Mouse (Mus musculus) liver, embryonic 12.5 days (tissue): ENCODE data around the gene Dis3l2. TPM values are rescaled to one million over a fixed set of nuclear protein-coding genes. Genes with fewer than 3 reads are reported as not detected.
A peak's percentile ranks its signal among the peaks of the same experiment; 100 is the strongest.

Source experiments
- ATAC-seq: fragments of 200-750 bp; cut with Nextera tagmentation; 2 replicates; pipeline ENCODE4 v1.8.0; 2017; ENCODE audit warnings: moderate number of reproducible peaks, mild to moderate bottlenecking, moderate library complexity
- H3K27ac ChIP-seq: fragments of 300-500 bp; sonication (generic); 2 replicates; pipeline ENCODE4 v1.5.1; 2016; ENCODE audit warnings: mild to moderate bottlenecking
- H3K27me3 ChIP-seq: fragments of 300-500 bp; sonication (generic); replicated peaks from 2 replicates; pipeline ENCODE4 v1.6.1; 2016; ENCODE audit warnings: mild to moderate bottlenecking, moderate library complexity
- H3K36me3 ChIP-seq: fragments of 300-500 bp; sonication (generic); 2 replicates; pipeline ENCODE4 v1.6.1; 2016; ENCODE audit warnings: mild to moderate bottlenecking, moderate library complexity
- H3K4me1 ChIP-seq: fragments of 300-500 bp; sonication (generic); 2 replicates; pipeline ENCODE4 v1.6.1; 2016
- H3K4me2 ChIP-seq: fragments of 300-500 bp; sonication (generic); 2 replicates; pipeline ENCODE4 v1.6.1; 2016; ENCODE audit warnings: mild to moderate bottlenecking, moderate library complexity
- H3K4me3 ChIP-seq: fragments of 300-500 bp; sonication (generic); 2 replicates; pipeline ENCODE4 v1.5.1; 2016; ENCODE audit warnings: mild to moderate bottlenecking, moderate library complexity
- H3K9ac ChIP-seq: fragments of 300-500 bp; sonication (generic); 2 replicates; pipeline ENCODE4 v1.6.1; 2016; ENCODE audit warnings: mild to moderate bottlenecking, moderate library complexity
- H3K9me3 ChIP-seq: fragments of 300-500 bp; sonication (generic); replicated peaks from 2 replicates; pipeline ENCODE4 v1.6.1; 2016; ENCODE audit warnings: mild to moderate bottlenecking, moderate library complexity
- WGBS: fragments of 180-500 bp; shearing (Covaris S2); methylation state at CpG from one replicate; pipeline ENCODE4 v1.1.7; 2016; ENCODE audit not compliant: insufficient replicate concordance; 5-methylcytosine and 5-hydroxymethylcytosine counted together
- polyA plus RNA-seq: library from polyadenylated mRNA; unstranded; fragments of >200 nt; fragmentation: Nextera tagmentation; extraction: Ambion mirVana; gene quantifications from 2 replicates; pipeline ENCODE4 v1.2.1, GENCODE M21; 2016

The Dis3l2 gene
- polyA plus RNA-seq, 1 experiment from 2014 or later, result 13.2 TPM

GRCm38 (mm10) chr1:87057075-87057474 is 353.5 kb downstream of the Dis3l2 start:
- WGBS, result 69% methylated on average over 4 of the region's 4 CpGs
- no peaks in the 10 kb centered on the region for H3K4me1 ChIP-seq
- no peaks in the 10 kb centered on the region for H3K9me3 ChIP-seq
- ATAC-seq, result no peak
- no peak overlapping the region for H3K4me3 ChIP-seq
- H3K9ac ChIP-seq, result no peak overlapping the region
- no peaks in the 10 kb centered on the region for H3K36me3 ChIP-seq
- no peak overlapping the region for H3K27ac ChIP-seq
- no peak overlapping the region for H3K4me2 ChIP-seq
- no peaks in the 10 kb centered on the region for H3K27me3 ChIP-seq

GRCm38 (mm10) chr1:87059042-87059665 is 355.5 kb downstream of the Dis3l2 start:
- 45% methylated on average over 8 of the region's 8 CpGs for WGBS
- no peaks in the 10 kb centered on the region for H3K9me3 ChIP-seq

GRCm38 (mm10) chr1:87060913-87061312 is 357.3 kb downstream of the Dis3l2 start:
- H3K27me3 ChIP-seq, result no peaks in the 10 kb centered on the region
- H3K36me3 ChIP-seq, result no peaks in the 10 kb centered on the region
- no peaks in the 10 kb centered on the region for H3K9me3 ChIP-seq
- no peak overlapping the region for H3K4me2 ChIP-seq
- no peak overlapping the region for H3K4me3 ChIP-seq
- no peak for ATAC-seq
- no peak overlapping the region for H3K27ac ChIP-seq
- H3K9ac ChIP-seq, result no peak overlapping the region
- H3K4me1 ChIP-seq, result no peaks in the 10 kb centered on the region

More at GRCm38 (mm10) chr1:87059042-87059665, 355.5 kb downstream of the Dis3l2 start:
- Histone ChIP-seq H3K4me1 (no peaks in the 10 kb centered on the region), H3K27ac (no peak overlapping the region), H3K9ac (no peak overlapping the region), H3K4me2 (no peak overlapping the region), H3K4me3 (no peak overlapping the region), H3K27me3 (no peaks in the 10 kb centered on the region), H3K36me3 (no peaks in the 10 kb centered on the region)
- no peak for ATAC-seq

GRCm38 (mm10) chr1:87070720-87071119 is 367.1 kb downstream of the Dis3l2 start:
- Histone ChIP-seq H3K27ac (no peak overlapping the region), H3K27me3 (no peaks in the 10 kb centered on the region), H3K4me2 (no peak overlapping the region), H3K9ac (no peak overlapping the region), H3K4me1 (no peaks in the 10 kb centered on the region), H3K4me3 (no peak overlapping the region), H3K9me3 (no peaks in the 10 kb centered on the region), H3K36me3 (no peaks in the 10 kb centered on the region)
- 48% methylated on average over 16 of the region's 16 CpGs for WGBS
- peak; percentile 53 for ATAC-seq

GRCm38 (mm10) chr1:87073776-87074175 is 370.2 kb downstream of the Dis3l2 start:
- no peaks in the 10 kb centered on the region for H3K27me3 ChIP-seq
- no peaks in the 10 kb centered on the region for H3K4me1 ChIP-seq
- no peak overlapping the region for H3K27ac ChIP-seq
- no peaks in the 10 kb centered on the region for H3K36me3 ChIP-seq
- H3K9ac ChIP-seq, result no peak overlapping the region
- no peak overlapping the region for H3K4me2 ChIP-seq
- ATAC-seq, result no peak
- no peaks in the 10 kb centered on the region for H3K9me3 ChIP-seq
- 75% methylated on average over 8 of the region's 8 CpGs for WGBS
- H3K4me3 ChIP-seq, result no peak overlapping the region

- Histone ChIP-seq H3K4me3 (no peak overlapping the region), H3K4me2 (no peak overlapping the region), H3K9me3 (no peaks in the 10 kb centered on the region), H3K9ac (no peak overlapping the region), H3K4me1 (no peaks in the 10 kb centered on the region), H3K27ac (no peak overlapping the region), H3K27me3 (no peaks in the 10 kb centered on the region), H3K36me3 (no peaks in the 10 kb centered on the region)
- ATAC-seq, result no peak
- WGBS, result 63% methylated on average over 4 of the region's 4 CpGs
These were observed 382.6 kb downstream of the Dis3l2 start for GRCm38 (mm10) chr1:87086196-87086595.

GRCm38 (mm10) chr1:87086964-87087363 is 383.4 kb downstream of the Dis3l2 start:
- H3K4me2 ChIP-seq, result no peak overlapping the region
- no peak overlapping the region for H3K4me3 ChIP-seq
- no peaks in the 10 kb centered on the region for H3K36me3 ChIP-seq
- H3K9ac ChIP-seq, result no peak overlapping the region
- ATAC-seq, result no peak
- no peaks in the 10 kb centered on the region for H3K27me3 ChIP-seq
- no peak overlapping the region for H3K27ac ChIP-seq
- no peaks in the 10 kb centered on the region for H3K9me3 ChIP-seq
- 66% methylated on average over 17 of the region's 17 CpGs for WGBS
- no peaks in the 10 kb centered on the region for H3K4me1 ChIP-seq

- WGBS, result 75% methylated on average over 11 of the region's 11 CpGs
These were observed 385.6 kb downstream of the Dis3l2 start for GRCm38 (mm10) chr1:87089251-87089650.

GRCm38 (mm10) chr1:87089828-87090227 is 386.2 kb downstream of the Dis3l2 start, which contains the start of gene Alppl2:
Gene Alppl2, minus strand, starts transcription at chr1:87089928.
- no peaks in the 10 kb centered on the region for H3K4me1 ChIP-seq
- ATAC-seq, result no peak
- WGBS, result 58% methylated on average over 4 of the region's 4 CpGs
- no peaks in the 10 kb centered on the region for H3K36me3 ChIP-seq
- H3K27me3 ChIP-seq, result no peaks in the 10 kb centered on the region
- no peak within 1 kb of the TSS; the same call in 1 of the 2 replicates for H3K9ac ChIP-seq
- no peak within 1 kb of the TSS for H3K27ac ChIP-seq
- H3K4me2 ChIP-seq, result no peak within 1 kb of the TSS
- no peaks in the 10 kb centered on the region for H3K9me3 ChIP-seq
- H3K4me3 ChIP-seq, result no peak within 1 kb of the TSS

More at GRCm38 (mm10) chr1:87089251-87089650, 385.6 kb downstream of the Dis3l2 start:
- ATAC-seq, result no peak
- H3K4me1 ChIP-seq, result no peaks in the 10 kb centered on the region
- no peak overlapping the region for H3K27ac ChIP-seq
- H3K4me2 ChIP-seq, result no peak overlapping the region
- no peaks in the 10 kb centered on the region for H3K9me3 ChIP-seq
- H3K9ac ChIP-seq, result no peak overlapping the region; the same call in 1 of the 2 replicates
- H3K27me3 ChIP-seq, result no peaks in the 10 kb centered on the region
- H3K4me3 ChIP-seq, result no peak overlapping the region
- no peaks in the 10 kb centered on the region for H3K36me3 ChIP-seq

- Histone ChIP-seq H3K4me3 (no peak overlapping the region), H3K27ac (no peak overlapping the region), H3K27me3 (peaks cover 16% of the 10 kb centered on the region), H3K4me2 (no peak overlapping the region), H3K9ac (no peak overlapping the region), H3K4me1 (peaks cover 5% of the 10 kb centered on the region), H3K9me3 (no peaks in the 10 kb centered on the region), H3K36me3 (no peaks in the 10 kb centered on the region)
- 57% methylated on average over 8 of the region's 8 CpGs for WGBS
- no peak for ATAC-seq
These were observed 392.0 kb downstream of the Dis3l2 start for GRCm38 (mm10) chr1:87095642-87096041.

GRCm38 (mm10) chr1:87098358-87098975 is 394.9 kb downstream of the Dis3l2 start:
- no peak overlapping the region for H3K27ac ChIP-seq
- peaks cover 10% of the 10 kb centered on the region for H3K4me1 ChIP-seq
- no peak overlapping the region for H3K4me3 ChIP-seq
- WGBS, result 13% methylated on average over 30 of the region's 30 CpGs
- peaks cover 16% of the 10 kb centered on the region for H3K27me3 ChIP-seq
- H3K4me2 ChIP-seq, result peak overlapping the region; percentile 10
- H3K9me3 ChIP-seq, result no peaks in the 10 kb centered on the region
- H3K9ac ChIP-seq, result no peak overlapping the region
- H3K36me3 ChIP-seq, result no peaks in the 10 kb centered on the region
- 0 out of 2 replicates have a peak, but pooled peaks have one; percentile 61 for ATAC-seq
